Mouse (Mus musculus): ENCODE data around the gene Timp2.

Gene Timp2

DNA sequence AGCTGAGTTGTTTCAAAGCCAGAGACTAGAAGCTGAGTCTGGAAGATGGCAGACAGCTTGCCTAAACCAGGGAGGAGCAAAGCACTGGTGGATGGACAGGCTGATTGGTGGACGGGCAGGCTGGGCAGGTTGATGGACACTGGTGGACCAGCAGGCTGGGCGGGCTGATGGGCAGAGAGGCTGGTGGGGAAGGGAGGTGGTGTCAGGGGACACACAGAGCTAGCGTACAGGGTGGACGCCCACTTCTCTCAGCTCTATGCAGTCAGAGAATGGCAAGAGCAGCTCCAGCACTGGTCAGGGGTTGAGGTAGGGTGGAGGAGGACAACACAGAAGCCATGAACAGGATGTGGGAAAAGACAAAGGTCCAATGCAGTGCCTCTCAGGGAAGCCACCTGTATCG is 13.7 kb upstream of the Timp2 start:
- DNase-seq, result no peak

DNA sequence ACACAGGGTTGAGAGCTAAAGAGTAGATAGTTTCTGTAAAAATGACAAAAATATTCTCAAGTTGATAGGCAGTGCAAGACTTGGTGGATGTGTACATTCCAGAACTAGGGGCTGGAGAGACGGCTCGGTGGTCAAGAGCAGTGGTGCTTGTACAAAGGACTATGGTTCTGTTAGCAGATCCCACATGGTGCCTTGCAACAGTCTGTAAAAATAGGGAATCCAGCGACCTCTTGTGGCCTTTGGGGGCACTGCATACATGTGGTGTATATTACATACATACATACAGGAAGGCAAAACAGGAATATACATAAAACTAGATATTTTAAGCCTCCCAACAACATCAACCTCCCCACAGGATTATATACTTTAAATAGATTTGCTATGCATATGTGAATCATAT is 12.8 kb upstream of the Timp2 start:
- DNase-seq, result no peak

DNA sequence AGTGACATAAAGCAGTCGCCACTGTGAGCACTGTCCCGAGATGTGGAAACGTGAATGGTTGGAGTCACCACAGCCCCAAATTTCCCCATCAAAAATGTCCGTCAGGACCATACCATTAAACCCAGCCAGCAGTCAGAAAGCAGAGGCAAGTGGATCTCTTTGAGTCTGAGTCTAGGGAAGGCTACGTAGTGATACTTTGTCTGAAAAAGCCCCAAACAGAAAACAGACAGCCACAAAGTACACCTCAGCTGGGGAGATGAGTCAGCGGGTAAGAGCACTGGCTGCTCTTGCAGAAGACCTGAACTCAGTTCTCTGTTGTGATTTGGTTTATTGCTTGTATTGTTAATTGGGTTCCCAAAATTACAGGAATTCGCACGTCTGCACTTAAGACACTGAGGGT is 11.0 kb upstream of the Timp2 start:
- no peak for DNase-seq

DNA sequence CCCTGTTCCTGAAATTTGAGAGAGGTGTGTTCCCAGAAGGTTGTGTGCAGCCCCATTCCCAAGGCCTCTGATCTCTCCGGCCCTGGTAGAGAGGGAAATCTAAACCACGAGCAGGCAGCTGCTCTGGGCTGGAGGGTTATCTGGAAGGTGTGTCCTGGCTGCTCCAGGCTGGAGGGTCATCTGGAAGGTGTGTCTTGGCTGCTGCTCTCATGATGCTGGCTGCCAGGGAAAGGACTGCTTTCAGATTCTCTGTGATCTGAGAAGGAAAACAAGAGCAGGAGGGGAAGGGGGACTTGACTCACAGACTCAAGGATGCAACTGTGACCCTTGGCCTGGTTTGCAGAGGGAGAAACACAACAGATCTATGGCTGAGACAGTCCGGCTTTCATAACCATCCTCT is 10.6 kb upstream of the Timp2 start:
- no peak for DNase-seq

DNA sequence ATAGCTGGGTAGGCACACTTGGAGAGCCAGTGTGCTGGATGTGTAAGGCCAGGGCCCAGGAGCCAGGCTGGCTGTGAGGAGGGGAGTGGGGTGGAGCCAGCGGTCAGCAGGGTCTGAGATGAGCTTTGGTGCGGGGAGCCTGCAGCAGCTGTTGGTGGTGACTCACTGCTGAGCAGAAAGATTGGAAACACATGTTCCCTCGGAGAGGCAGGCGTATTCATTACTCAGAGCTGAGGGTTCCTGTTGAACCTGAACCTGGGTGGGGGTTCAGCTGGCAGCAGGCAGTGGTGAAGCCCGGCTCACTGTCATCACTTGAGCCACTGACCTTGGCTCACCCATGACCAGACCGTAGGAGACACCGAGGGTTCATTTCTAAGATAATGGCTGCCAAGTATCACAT is 9.6 kb upstream of the Timp2 start:
- DNase-seq, result no peak

DNA sequence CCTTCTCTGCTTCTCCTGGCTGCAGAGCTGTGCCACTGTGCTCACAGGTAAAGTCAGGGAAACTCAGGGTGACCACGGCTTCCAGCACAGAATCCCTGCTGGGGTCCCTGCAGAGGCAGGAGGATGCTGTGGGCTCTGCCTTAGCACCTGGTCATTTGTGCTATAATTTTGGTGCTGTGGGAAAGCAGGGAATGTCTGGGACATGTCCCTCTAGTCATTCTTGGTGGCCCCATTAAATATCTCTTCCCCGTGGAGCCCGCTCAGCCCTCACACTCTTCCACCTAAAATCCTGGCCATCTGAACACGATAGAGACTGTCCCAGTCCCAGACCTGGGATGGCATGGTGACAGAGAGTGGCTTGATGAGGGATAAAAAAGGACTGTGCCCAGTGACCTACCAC is 8.5 kb upstream of the Timp2 start:
- no peak for DNase-seq

DNA sequence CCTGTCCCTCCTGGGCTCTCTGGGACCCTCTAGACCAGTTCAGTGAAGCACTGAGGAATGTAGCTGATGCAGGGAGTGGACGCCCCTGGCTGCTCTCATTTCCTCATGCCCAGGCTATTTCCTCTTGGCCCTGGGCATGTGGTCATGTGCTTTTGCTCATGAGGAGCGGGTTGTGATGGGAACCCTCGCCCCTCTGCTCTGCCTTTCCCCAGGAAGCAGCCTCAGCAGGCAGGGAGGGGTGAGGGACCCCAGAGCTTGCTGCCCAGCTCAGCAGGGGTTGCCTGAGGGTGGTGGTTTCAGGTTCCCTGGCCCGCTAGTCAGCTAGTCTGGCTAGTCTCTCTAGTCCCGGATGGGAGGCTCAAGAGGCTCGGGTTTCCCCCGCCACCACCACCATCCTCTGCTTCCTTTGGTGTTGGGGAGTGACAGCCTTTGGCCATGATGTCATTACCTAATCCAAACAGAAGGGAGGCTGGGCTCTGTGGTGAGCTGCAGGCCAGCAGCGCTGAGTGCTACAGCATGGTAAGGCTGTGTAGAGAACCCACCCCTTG is 7.5 kb upstream of the Timp2 start:
- peak; percentile 43 to 51 for DNase-seq

DNA sequence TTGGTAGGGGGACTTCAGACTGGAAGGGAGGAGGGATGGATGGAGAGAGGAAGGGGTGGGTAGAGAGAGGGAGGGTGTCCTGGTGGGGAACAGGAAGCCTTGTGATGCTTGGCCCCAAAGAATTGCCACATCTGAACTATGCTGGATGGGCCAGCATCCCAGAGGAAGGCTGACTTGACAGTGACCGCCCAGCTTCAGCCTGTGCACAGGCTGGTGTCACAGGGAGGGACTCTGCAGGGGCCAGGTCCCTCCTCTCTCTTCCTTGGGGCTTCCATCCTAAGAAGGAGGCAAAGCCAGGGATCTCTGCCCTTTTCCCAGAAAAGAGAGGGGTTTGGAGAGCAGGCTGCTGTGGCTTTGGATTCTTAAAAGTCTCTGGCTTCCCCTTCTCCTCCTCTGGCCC is 7.0 kb upstream of the Timp2 start:
- no peak for DNase-seq

DNA sequence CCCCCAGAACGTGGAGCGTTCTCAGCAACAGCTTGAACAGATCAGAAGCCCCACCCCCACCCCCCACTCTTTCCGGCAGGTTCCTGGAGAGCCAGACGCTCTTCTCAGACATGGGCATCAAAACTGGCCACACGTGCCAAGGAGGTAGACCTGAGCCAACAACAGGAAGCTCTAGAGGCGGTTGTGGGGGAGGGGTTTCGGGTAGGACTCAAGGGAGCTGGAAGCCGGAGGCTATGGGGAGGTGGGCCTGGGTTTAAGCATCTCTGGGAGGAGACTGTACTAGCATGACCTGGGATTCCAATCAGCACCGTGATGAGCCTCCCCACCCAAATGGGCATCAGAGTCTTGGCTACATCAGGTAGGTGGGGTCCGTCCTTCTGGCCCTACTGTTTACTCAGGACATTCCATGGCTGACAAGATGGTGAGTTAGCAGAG is 5.4 kb upstream of the Timp2 start:
- peak in 1 of 2 experiments; percentile 21 for DNase-seq

DNA sequence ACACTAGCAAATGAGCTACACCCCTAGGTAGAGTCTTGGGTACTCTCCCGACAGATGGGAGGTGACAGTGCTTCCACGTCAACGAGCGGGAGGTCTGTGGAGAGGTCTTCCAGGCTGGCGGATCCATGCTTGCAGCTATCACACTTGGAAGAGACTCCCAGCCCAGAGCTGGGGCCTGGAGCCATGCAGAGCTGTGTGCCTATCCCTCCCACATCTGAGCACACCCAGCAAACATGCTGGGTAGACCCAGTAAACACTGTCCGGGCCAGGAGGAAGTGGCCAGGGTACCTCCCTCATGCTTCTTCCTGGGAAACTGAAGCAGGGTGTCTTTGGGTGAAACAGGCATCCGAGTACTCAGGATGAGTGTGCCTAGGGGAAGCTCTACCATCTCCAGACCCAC is 5.0 kb upstream of the Timp2 start:
- no peak for DNase-seq

DNA sequence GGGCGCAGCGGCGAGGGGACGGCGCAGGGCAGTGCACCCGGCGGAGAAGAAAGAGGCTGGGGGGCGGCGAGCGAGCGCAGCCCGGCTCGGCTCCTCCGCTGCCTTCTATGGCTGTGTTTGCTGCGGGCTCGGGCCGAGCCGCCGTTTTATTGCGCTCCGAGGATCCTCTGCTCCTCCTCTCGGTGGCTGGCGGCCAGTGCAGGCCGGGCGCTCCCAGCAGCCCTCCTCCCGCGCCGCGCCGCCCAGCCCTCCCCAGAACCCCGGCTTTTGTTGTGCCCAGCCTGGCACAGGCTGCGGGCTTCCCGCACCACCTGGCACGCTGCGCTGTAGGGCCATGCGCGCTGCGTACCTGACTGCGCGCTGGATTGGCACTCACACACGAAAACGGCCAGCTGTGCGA is 335 bp downstream of the Timp2 start:
- peak; percentile 74 to 89 for DNase-seq

DNA sequence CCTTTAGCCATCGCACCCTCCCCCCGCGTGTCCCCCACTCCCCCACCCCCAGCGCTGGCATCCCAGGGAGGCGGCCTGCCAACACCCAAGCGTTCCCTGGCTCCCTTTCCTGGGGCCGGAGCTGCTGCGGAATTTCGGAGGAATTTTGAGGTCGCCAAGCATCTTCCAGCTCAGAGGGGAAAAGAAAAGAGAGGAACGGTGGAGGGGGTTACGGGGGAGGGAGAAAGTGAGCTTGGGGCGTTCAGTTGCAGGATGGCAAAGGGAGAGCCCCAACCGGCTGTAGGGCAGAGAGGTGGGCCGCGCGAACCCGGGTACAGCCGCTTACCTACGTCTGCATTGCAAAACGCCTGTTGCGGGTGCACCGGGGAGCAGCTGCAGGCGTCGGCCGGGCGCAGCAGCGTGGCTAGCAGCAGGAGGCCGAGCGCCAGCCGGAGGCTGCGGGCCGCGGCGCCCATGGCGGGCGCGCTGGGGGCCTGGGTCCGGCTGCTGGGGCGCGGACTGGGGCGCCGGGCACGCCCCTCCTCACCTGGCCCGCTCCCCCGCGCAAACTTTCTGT is 826 bp downstream of the Timp2 start:
- DNase-seq, result peak in 1 of 2 experiments; percentile 40

DNA sequence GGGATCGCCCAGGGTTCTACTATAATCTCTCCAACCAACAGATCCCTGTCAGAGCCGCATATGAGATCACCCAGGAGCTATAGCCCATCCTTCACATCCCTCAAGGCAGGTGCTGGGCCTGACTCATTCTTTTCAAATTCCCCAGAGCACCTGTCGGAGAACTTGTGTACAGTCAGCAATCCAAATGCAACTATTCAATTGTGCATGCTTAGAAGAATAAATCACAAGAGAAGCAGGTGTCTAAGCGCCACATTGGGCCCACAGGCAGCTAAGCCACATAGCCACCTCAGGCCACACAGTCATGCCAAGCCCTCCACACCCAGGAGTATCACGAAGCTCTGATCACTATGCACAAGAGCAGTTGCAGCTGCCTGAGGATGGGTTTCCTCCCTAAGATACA is 6.0 kb downstream of the Timp2 start:
- DNase-seq, result no peak

DNA sequence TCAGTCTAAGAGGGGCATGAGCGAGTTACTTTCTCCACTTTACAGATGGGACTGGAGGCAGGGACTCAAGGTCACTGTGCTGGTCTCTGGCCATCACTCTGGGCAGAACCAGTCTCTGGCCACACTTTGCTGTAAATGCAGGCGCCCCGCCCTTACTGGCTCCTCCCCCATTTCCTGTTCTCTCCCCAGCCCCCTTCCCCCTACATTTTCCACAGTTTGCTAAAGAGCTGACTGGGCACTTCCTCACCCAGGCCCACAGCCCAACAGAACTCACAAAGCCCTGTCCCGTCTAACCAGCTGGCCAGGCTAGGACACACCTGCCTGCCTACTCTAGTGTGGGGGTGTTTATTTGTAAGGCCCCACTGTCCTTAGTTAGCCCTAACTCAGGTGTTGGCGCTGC is 6.7 kb downstream of the Timp2 start:
- peak; percentile 66 to 73 for DNase-seq

DNA sequence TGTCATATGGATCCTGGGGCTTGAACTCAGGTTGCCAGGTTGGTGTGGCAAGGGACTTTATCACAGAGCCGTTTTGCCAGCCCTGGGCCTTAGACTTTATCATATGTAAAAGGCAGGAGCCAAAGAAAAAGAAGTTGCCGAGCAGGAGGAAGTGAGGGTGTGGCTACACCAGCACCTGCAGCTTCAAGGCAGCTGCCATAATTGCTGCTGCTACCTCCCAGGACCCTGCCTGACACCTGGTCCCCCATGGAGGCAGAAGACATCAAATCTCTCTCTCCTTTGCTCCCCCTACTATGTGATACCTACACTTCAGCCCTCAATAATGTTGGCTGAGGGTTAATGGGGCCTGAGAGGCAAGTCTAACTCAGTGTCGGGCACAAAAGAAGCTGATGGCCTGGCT is 7.1 kb downstream of the Timp2 start:
- no peak for DNase-seq

DNA sequence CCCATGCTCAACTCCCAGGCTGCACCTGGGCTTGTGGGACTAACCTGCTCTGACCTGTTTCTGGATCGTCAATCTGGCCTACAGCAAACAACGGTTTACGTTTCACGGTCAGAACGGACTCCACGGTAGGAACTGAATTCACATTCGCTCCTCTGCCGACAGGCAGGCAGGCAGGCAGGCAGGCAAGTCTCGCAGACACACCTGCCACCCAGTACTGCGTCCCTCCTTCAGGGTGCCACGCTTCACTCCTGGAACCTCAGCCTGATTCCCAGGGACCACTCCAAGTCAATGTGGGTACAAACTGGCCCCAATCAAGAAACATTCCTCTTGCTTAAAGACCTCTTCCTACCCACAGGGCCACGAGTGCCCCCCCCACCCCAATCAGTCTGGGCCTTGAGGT is 7.6 kb downstream of the Timp2 start:
- DNase-seq, result no peak

DNA sequence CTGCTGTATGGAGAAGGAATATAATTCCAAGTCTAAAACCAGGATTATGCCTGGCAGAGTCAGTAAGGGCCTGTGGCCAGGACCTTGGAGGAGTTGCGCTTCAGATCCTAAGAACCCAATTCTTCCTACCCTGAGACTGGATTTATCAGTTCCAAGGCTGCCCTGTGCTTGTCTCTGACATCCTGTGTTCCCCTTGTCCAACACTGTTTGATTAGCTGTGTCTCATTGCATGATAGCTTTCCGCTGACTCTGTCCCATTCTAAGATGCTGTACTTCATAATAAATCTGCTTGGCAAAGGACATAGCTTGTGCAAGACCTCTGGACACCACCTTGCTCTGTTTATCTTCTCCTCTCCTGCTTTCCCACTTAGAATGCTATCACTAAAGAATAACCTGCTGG is 8.1 kb downstream of the Timp2 start:
- DNase-seq, result no peak

DNA sequence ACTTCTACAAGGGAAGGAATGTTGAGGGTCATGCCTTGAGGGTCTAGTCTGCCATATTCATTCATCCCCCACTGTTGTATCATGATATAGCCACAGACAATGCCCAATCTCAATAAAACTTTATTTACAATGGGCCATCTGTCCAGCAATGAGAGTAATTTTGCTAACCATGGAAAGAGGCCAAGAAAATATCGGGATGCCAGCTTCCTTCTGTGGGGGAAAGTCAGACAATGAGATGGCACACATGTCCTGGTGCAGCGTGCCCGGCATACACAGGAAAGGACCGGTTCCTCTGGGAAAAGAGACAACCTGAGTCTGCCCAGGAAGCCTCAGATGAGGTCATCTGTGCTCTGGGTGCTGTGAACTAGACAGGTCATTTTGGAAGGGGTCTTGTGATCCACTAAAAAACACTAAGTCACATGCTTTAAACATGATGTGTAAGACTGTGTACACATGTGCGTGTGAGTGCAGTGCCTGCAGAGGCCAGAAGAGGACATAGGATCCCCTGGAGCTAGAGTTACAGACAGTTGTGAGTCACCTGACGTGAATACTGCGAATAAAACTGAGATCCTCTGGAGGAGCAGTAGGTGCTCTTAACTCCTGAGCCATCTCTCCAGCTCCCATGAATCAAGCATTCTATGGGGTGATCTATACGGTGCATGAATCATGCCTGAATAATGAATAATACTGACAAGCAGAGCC is 9.0 kb downstream of the Timp2 start:
- DNase-seq, result no peak

DNA sequence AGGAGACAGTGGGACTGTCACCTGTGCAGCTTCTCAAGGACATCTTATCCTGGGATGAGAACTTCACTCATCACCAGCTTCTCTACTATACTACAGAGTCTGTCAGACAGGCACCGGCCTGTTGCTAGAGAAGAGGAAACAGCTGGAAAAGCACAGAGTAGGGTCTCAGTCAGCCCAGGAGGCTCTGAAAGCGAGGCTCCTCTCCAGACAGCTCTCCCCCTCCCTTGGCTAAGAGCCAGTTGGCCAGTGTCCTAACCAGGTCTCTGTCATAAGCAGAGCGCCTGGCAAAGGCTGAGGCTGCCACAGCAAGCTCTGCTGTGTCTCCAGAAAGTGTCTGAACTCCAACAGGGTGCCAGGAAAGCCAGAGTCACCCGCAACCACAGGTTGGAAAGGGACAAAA is 9.8 kb downstream of the Timp2 start:
- peak in 1 of 2 experiments; percentile 29 for DNase-seq

DNA sequence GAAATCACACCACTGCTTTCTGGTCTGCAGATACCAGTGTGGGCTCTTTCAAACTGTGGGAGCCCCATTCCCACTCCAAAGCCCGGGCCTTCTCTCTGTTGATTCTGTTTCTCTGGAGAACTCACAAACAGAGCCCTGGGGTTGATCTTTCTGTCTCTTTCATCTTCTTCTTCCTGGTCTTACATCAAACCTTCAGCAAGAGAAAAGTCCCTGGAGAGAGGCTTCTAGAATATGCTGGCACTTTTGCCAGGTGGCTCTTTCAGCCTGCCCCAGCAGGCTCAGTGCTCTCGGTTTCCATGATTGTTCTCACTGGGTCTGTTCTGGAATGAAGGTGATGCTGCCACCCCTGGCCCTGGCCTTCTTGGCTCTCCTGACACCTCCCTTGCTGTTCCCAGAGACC is 11.9 kb downstream of the Timp2 start:
- DNase-seq, result no peak

DNA sequence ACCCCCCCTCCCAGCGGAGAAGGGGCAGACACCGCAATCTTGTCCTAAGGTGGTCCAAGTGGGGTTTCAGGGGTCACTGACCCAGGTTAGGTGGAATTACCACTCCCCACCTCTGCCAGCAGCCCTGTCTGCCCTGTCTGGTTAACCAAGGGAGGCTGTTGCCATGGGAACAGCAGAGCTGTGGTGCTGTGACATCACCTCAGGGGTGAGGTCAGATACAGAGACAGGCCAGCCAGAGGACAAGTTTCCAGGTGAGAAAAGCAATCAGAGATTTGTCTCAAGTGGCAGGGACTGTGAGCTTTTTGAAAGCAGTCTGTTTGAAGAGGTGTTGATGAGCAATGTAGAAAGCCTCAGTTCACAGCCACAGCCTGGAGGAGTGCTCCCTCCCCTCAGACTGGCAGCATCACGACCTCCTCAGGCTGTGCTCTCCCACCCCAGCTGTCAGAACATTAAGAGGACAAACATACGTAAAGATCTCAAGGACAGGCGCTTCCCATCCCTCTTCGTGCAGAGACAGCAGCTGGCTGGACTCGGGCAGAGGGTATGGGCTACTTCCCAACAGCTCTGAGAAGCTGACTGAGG is 13.0 kb downstream of the Timp2 start, which contains the start of gene Cep295nl:
Cep295nl (minus strand) TSS at position 101 of the 582 bp plus-strand sequence.
- peak in 1 of 2 experiments; percentile 25 for DNase-seq

DNA sequence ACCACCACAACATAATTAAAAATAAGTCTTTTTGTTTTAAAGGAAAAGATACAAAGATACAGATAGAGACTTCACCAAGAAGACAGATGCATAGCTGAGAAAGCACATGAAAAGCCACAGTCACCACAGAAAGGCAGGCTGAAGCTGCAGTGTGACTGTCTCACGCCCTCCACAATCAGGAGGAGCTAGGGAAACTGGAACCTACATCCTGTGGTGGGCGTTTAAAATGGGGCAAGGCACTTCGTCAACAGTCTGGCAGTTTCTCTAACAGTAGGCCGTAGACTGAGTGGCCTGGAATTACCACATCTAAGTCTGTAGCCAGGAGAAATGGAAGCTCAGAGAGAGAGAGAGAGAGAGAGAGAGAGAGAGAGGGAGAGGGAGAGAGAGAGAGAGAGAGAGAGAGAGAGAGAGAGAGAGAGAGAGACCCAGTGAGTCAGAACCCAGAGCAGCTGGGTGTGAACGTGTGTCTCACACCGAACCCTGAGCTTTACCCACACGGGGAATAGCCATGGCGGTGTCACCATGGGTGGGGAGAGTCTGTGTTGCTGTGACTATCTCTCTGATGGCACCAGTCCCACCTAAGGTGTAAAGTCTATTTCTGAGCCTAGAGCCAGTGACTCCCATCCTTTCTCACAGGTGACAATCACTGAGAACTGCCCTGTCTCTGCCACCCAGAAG is 17.9 kb downstream of the Timp2 start:
- DNase-seq, result no peak

DNA sequence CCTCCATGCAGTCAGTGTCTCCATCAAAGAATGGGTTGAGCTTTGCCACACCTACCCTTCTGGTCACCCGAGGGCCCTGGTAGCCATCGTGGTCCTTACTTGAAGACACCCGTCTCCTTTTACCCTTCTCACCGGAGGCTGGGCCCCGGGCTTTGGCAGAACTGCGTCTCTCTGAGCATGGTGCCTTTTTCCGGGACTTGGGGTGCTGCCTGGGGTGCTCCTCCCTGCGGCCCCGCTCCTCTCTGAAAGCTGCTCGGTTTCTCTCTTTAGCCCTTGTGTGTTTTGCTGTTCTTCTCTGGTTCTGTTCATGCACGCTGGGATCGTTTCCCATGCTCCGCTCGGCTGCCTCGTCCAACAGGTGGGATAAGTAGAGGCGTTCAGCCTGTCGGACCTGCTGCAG is 22.1 kb downstream of the Timp2 start:
- no peak for DNase-seq

DNA sequence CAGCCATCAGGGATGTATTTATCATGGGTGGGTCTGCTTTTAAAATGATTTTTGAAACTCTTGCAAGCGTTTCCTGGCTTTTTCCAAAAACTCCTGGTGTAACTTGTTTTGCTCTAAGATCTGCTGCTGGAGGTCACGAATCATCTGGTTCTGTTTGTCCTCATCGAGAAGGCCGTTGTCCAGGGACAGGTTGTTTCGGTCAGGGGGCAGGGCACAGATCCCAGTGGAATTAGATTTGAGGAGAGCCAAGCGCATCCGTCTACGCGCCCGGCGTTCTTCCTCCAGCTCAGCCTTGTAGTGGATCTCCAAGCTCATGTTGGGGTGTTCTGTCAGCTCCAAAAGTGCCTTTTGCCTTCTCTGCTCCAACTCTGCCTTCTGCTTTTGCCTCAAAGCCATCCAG is 23.2 kb downstream of the Timp2 start:
- DNase-seq, result peak in 1 of 2 experiments; percentile 67
